Mouse (Mus musculus): ENCODE measurements around the gene Brix1.

Gene Brix1

DNA sequence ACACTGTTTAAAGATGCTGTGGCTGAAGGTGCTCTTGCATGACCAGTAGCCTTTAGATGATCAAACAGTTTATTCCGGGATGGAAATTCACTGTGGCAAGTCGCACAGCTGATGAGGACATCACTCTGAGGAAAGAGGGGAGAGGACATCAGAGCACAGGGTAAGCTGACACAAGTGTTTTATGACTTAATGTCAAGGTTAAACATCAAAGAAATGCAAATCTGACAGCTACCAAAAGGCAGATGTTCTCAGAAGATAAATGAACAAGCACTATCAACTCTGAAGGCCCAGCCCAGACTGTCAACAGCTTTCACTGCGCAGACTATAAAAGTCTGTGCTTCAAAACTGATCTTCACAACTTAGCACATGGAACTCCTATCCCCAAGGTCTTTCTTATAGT, 38.6 kb downstream of the Brix1 start:
- DNase-seq: no peak

DNA sequence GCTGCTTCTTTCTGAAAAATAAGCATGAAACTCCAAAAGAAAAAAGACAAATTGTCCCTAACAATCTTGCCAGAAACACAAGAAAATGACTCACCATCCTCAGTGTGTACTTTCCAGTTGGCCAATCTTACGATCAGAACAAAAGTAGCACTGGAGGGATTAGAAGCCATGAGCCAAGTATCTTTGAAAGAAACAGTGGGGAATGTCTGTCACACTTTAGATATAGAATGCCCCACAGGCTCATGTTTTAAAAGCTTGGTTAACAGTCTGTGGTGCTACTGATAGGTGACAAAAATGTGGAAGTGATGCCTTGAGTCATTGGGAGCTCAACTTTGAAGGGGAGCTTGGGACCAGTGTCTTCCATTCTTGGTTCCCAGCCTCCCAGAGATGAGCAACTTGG, 43.5 kb downstream of the Brix1 start:
- DNase-seq: no peak

GRCm38 (mm10) chr15:10441493-10441892, 44.3 kb downstream of the Brix1 start:
- DNase-seq: no peak

DNA sequence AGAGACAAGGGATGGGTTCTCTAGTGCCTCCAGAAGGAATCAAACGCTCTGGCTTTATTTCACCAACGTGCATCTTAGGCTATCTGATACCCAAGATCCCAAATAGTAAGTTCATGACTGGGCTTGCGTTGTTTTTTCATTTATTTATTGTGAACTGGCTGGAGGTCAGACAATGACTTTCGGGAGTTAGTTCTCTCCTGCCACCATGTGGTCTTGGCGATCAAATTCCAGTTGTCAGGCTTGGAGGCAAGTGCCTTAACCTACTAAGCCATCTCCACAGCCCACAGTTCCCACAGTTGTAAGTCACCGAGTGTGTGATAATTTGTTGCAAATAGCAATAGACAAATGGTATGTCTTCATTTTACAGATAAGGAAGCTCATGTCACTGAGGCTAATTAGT, 45.8 kb downstream of the Brix1 start:
- DNase-seq: no peak

DNA sequence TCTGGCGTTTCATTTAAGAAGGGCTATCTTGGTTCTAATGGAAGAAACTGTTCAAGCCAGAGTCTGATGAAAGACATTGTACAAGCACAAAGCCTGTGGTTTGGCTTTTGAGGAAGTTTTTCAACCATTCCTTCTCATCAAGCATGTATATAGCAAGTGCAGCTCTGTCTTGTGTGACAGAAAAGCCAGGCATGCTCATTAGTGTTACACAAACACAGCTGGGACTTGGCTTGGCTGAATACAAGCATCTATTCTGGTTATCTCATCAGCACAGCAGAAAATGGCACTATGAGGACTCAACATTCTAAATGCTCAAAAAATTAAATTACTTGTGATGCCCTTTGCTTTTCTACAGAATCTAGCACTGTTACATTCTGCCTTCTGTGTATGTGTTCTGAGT, 48.9 kb downstream of the Brix1 start:
- DNase-seq: no peak

GRCm38 (mm10) chr15:10426545-10427266, 59.0 kb downstream of the Brix1 start:
- no peak for DNase-seq

GRCm38 (mm10) chr15:10426124-10426523, 59.6 kb downstream of the Brix1 start:
- DNase-seq: no peak

All from cerebellum, postnatal 36 days (tissue).